Mouse (Mus musculus) cerebellum, postnatal 10 days (tissue): ENCODE results near the gene Slc22a7.
A peak's percentile ranks its signal among the peaks of the same experiment; 100 is the strongest.

Experiments used
- DNase-seq, 2 experiments: peaks; one replicate each; pipeline ENCODE4 v3.0.0; 2021; ENCODE audit warnings: mixed read lengths in 2 of 2

The Slc22a7 gene

DNA sequence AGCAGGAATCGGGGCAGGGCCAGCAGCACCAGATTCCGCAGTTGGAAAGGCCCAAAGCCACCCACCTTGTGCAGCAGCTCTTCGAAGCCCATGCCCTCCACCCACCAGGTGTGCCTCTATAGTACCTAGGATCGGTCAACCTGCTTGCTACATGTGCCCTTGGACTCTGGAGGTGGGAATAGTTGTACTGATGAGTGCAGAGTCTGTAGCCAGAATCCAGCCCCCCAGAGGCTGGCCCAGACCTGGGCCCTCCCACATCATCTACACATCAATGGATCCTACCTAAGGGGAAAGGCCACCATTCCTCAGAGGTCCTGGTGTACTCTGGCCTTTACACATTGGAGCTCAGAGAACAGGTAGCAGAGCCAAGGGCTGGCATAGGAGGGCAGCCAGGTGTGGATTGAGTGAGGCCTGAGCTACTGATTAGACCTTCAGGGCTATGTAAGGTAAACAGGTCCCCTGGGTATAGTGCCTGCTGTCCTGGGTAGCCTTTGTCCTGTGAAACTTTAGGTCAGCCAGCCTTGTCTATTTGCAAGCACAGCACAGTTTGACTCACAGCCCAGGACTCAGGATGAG lies at the start of gene Slc22a7:
Gene Slc22a7, minus strand, starts transcription at position 160 of the 576 bp plus-strand sequence.
- DNase-seq = peak in 1 of 2 experiments; percentile 3

DNA sequence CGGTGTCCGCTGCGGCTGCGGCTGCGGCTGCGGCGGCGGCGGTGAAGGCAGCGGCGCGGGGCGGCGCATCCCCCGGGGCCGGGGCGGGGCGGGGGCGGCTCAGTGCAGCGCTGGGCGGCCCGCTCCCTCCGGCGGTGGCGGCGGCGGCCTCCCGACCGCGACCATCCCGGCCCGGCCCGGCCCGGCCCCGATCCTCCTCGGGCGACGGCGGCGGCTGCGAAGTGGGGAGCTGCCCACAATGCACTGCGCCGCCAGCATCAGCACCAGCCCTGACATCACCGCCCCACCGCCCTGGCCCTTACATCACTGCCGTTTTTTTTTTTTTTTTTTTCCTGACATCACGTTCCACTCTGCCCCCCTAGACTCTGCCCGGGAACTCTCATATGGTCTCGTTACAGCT lies 49.2 kb upstream of the Slc22a7 start, which contains the start of gene Ttbk1:
Gene Ttbk1, minus strand, starts transcription at position 245 of the 400 bp plus-strand sequence.
- peak; percentile 82 to 87 for DNase-seq

DNA sequence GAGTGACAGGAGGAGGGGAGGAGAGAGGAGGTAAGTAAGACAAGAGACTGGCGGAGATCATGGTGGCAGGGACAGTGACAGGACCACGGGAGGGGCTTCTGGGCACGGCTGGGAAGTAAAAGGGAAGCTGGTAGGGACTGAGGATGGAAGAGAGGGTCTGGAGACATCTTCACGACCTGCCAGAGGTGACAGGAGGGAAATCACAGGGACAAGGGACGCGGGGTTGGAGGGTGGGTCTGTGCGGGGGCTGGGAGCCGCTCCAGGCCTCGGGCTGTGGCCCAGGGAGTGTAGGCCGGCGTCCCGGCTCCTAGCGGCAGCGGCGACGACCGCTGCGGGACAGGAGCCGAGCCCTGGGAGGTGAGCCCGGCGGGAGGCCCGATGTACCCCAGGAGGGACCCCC lies 48.7 kb upstream of the Slc22a7 start:
- peak; percentile 50 to 62 for DNase-seq

DNA sequence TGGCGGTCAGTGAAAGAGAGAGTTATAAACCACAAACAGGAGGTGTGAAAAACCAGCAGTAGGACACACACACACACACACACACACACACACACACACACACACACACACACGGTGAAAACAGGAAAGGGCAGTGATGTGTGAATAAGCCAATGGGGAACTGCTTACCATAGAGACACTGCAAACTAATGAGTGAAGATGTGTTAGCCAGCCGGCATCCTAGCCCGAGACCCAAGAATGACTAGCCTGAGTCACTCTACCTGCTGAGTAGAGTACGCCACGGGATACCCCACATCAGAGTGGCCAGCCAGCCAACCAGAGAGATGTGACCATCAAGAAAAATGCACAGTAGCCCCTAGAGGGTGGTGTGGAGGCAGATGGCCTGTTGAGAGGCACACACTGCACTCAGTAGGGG lies 46.2 kb upstream of the Slc22a7 start:
- DNase-seq = peak; percentile 52 to 61

DNA sequence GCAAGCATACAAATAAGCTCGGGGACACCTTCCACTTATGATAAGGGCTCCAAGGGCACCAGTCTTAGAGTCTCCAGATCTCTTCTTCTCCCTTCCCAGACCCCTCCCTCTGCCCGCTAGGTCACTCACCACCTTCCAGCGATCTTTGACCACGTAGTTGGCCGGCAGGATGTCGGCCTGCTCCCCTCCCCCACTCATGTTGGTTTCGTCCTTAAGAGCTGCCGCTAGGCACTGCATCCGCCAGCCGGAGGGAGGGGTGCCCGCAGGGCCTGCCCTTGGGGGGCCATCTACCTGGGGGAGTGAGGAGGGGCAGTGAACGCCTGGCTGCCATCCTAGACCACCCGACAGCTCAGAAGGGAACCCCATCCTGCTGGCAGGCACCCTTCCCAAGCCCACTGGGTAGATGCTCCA lies 45.8 kb upstream of the Slc22a7 start:
- peak; percentile 67 to 69 for DNase-seq

DNA sequence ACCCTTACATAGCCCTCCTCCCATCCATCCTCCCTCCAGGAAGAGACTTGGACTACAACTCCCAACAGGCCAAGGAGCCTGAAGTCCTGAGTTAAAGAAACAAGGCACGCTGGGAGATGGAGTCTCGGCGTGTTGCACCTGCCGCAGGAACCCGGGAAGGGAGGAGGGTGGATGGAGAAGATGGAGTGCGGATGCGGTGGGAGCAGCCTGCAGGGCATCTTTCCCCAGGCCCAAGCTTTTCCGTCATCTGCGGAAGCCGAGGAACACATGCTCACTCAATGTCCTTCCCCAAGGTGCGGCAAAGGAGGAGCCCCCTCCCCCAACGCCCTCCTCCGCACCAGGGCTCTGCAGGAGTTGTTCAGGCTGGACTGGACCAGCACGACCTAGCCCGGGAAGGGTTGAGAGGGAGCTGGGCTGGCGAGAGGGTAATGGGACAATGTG lies 45.3 kb upstream of the Slc22a7 start:
- peak; percentile 74 to 78 for DNase-seq

DNA sequence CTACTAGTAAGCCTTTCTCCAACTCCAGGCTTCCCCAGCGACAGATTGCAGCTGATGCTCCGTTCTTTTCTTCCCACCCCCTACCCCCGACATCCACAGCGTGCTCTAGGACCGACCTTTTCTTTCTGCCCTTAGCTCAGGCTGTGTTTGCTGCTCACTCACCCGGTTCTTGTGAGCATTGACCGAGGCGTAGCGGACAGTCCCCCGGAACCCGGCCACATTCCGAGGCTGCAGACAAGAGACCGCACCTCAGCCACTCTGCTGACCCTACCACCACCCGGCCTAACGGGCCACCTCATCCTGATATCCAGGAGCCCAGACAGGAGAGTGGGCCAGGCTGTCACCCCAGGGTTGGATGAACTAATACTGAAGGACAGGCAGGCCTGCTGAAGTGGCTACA lies 39.0 kb upstream of the Slc22a7 start:
- no peak for DNase-seq

DNA sequence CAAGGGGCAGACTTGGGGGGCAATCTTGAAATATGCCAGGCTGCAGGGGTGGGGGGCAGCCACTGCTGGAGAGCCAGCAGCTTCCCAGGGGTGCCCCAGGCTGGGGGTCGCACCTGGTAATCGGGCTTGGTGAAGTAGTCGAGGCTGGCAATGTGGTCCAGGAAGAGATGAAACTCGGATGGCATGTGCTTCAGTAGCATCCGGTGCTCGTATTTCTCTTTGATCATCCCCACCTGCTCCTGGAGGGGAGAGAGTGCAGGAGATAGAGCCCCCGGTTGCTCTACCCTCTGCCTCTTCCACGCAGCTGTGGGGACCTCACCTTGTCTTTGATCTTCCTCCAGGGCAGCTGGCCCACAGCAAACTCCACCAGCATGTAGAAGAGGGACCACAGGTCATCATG lies 38.3 kb upstream of the Slc22a7 start:
- DNase-seq = no peak

DNA sequence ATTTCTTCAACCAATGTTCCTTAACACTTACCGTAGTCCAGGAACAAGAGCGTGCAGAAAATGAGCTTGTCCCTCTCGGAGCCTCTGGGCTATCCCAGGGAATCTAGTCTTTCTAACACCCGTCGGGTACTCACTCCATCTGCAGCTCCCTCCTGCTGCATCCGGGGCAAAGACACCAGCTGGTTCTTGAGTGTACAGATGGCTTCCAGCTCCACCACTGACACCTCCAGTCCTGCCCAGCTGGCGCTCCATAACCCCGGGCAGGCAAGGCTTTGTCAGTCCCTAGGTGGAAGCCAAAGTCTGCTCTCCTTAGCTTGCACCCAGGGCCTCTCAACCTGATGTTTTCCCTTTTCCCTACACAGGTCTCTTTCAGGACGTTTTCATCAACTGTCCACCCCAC lies 29.6 kb upstream of the Slc22a7 start:
- peak in 1 of 2 experiments; percentile 64 for DNase-seq

DNA sequence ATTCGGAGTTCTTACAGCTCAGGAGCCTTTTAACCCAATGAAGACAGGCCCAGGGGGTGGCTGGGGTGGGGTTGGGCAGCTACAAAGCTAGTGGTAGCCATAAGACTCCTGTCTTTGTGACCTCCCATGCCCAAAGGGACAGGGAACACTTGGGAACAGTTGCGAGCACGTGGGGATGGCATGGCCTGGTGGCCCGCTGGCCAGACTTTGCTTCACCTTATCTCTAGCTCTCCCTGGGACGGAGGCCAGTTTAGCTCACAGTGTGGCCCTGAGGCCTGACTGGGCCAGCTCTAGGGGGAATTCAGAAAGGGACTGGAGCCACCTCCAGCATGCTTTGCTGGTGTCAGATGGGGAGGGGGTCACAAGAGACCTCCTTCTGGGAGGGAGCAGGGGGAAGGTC lies 24.0 kb upstream of the Slc22a7 start:
- no peak for DNase-seq

DNA sequence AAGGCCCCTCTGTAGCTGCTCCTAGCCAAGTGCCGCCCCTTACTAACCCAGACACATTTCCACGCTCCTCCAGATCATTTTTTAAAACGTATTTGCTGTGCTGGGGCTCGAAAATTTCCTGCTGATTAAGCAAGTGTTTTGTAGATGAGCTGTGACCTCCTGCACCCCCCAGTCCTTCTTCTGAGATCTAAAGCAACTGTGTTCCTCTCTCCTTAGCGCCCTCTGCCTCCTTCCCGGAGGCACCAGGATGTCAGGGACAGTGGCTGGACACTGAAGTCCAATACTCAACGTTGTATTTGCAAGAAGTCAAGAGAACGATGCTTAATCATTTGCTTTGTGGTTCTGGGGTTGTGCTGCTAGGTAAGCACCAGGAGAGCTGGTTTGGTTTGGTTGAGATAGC lies 23.1 kb upstream of the Slc22a7 start:
- no peak for DNase-seq

DNA sequence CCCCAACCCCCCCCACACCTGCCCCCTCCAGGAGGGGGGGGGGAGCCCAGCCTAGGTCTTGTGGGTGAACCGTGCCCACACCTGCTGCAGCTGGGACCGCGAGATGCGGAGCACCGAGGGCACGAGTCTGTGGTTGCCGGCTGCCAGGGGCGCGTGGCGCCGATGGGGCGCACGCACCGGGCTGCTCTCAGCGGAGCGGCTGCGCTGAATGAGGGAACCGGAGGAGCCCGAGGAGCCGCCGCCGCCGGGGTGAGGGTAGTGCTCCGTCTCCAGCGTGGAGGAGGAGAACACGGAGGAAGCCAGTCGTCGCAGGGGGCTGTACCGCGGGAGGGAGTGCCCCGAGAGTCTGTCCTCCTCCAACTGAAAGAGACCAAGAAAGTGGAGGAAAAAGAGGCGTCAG lies 22.4 kb upstream of the Slc22a7 start:
- no peak for DNase-seq

DNA sequence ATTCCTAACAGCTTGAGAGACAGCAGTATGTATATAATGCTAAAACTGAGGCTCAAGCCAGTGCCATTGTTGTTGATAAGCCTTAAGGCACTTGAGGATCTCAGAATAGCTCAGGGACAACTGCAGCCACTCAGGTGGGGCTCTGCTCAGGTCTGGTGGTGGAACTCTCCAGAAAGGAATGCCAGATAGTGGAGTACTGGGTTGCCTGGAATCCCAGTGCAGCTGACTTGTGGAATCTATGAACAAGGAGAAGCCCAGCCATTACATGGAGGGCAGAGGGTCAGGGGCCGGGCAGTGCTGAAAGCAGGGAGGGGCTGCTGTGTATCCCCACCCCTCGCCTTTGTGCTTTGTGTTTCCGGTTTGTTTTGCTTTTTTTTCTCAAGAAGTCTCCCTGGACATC lies 20.2 kb upstream of the Slc22a7 start:
- no peak for DNase-seq

DNA sequence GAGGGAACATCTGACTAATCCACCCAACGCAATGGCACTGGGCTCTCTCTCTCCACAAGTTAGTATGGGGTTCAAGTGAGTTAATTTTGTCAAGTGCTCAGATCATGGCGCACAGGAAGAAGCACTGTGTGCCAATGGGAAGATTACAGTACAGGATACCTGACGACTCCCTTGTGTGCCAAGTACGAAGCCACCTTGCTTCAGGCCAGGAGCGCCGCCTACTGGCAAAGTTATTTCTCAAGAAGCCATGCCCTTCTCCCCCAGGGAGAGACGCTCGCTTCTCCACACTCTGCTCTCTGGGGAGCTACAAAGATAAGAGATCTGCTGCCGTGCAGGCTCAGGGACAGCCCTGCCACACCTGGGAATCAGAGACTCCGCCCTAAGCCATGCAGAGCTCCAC lies 19.5 kb upstream of the Slc22a7 start:
- peak; percentile 63 to 71 for DNase-seq

DNA sequence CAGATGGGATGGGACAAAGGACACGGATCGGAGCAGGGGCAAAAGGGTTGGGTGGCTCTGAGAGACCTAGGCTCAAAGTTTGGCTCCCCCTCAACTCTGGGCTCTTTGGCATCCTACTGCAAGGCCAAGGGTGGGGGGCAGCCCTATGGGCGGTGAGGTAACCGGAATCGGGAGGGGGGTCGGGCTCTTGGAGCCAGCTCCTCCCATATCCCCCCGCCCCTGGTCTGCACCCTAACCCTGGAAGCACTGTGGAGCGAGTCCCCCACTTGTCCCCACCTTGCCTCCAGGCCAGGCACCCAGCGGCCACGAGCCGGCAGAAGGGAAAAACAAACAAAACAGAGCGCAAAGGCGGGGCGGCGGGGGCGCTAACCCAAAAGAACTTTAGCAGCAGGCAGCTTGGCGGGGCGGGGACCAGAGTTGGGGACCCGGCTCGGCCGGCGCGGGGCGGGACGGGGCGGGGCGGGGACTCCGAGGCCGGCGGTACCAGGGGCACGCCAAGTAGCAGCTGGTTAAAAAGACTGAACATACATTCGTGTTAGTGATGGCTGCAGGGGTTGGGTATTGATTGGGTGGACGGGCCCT lies 16.9 kb upstream of the Slc22a7 start:
- DNase-seq = peak; percentile 66 to 67

DNA sequence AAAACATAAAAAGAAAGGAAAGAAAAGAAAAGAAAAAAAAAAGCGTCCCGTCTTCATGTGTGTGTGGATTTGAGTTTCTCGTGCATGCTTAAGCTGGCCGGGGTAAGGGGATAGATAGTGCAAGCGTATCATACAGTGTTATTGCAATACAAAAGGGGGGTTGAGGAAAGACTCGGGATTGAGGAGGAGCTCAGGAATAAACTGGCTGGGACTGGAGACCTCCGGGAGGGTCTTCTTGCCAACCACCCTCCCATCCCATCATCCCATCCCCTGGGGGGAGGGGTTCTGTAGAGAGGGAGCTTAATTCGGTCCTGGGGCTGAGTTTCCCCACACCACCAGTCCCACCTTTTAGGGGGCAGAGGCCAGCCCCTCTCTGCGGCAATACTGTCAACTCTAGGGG lies 16.3 kb upstream of the Slc22a7 start:
- DNase-seq = peak in 1 of 2 experiments; percentile 53

DNA sequence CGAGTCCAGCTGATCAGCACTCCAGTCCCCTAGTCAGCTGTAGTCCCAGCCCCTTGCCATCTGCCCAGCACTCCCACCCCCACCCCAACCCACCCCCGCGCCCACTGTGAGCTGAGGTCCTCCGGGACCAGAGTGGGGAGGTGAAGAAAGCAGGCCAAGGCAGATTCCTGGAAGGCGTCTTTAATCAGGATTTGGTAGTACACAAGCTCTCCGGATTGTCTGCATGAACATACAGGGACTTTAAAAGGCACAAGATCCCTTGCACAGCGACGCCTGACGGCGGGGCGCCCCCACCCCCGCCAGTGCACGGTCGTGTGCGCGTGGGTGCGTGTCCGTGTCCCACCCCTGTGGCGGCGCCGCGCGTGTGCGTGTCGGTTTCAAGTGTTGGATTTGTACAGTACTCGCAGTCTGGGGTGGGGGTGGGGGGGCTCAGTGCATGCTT lies 15.7 kb upstream of the Slc22a7 start:
- peak in 1 of 2 experiments; percentile 51 for DNase-seq

DNA sequence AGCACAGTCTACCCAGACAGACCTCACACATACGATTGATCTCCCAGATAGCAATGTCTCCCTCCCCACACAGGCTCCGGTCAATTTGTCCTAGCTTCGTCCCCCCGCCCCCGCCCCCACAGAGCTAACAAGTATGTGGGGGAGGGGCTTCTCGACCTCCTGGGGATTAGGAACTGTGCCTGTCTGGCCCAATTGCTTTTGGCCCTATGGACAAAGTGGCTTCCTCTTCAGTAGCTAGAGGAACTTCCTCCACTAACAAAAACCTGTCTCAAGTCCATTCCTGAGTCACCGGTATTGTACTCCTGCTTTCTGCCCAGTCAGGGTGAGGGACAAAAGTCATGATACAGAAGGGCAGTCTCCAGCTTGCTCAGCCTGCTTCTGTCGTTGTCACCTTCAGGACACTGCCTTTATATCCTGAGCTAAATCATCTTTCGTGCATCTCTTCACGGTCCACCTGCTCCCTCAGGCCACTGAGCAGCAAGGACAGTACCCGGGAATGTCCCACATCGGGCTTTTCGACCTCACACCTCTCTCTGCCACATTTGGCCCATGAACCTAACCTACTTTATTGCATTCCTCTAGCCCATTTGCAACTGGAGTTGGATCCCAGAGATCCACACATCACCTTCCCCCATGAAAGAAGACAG lies 15.2 kb upstream of the Slc22a7 start:
- DNase-seq = no peak

DNA sequence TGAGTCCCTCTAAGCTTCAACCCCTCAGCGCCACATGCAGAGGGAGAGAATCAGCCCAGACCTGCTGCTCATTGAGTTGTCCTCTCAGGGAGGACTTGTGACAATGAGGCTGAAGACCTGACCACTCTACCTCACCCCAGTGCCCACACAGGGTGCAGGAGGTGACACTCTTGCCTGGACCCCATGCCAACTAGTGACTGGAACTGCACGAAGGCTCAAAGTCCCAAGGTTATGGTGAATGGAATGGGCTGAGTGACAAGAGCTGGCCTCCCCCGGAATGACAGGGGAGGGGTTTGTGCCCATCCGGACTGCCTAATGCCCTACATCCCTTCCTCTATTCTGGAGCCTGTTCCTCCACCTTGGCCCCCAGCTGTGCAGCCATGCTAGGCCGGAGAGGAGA lies 14.4 kb upstream of the Slc22a7 start:
- no peak for DNase-seq

DNA sequence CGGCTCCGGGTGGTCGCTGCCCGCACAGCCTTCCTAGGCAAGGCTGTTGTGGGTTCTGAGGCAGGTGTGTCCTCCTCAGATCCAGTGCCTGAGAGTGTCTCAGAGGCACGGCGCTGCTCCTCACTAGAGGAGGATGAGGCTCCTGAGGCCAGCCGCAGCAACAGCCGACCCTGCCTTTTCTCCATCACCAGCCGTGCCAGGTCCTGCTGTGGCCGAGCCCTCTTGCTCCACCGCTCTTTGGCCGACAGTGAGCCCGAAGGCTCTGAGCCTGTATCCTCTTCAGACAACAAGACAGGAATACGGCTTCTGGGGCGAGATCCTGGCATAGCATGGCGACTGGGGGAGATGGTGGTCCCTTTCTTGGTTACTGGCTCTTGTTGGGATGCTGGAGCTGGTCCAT lies 8.0 kb upstream of the Slc22a7 start:
- DNase-seq = peak; percentile 57 to 61

DNA sequence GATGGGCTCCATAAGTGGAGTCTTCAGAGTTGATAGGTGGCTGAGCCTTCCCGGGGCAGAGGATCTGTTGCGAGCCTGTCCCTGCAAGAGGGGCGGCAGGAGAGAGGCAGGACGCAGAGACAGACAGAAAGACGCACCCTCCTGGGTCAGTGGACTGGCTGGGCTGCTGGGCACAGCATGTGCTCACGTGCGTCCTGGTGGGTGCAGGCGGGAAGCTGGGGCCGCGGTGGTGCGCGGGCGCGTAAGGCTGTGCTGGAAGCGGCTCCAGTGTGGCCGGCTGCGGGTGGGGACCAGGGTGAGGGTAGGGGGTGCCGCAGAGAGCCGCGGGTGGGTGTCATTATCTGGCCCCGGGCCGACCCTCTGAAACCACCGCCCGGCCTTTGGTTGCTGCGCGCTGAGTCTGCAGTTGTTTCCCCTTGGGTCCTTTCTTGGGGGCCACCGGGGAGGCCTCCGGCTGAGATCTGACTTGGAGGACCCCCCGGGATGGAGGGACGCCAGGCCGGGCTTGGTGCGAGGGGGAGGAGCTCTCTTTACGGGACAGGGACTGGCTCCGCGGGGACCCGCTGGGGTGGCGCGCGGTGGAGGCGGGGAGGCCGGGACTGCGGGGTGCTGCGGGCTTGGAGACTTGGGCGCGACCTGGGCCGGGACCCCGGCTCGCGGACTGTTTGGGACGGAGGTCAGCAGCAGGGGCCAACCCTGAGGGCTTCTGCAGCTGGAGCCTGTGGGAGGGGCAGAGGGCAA lies 6.8 kb upstream of the Slc22a7 start:
- no peak for DNase-seq

DNA sequence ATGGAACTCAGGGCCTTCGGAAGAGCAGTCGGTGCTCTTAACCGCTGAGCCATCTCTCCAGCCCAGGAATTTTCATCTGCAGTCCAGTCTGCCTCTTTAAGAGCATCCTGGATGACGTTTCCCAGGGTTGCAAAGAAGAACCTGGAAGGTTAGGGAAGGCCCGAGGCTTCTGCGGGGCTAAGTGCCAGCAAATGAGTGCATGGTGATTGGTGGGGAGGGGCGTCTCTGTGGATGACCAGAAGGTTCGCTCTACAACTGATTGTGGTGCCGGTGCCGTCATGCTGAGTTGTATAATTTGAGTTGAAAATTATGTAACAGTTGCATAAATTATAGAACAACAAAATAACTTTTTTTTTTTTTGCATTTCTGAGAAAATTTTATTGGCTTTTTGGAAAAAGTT lies 919 bp upstream of the Slc22a7 start:
- DNase-seq = no peak

DNA sequence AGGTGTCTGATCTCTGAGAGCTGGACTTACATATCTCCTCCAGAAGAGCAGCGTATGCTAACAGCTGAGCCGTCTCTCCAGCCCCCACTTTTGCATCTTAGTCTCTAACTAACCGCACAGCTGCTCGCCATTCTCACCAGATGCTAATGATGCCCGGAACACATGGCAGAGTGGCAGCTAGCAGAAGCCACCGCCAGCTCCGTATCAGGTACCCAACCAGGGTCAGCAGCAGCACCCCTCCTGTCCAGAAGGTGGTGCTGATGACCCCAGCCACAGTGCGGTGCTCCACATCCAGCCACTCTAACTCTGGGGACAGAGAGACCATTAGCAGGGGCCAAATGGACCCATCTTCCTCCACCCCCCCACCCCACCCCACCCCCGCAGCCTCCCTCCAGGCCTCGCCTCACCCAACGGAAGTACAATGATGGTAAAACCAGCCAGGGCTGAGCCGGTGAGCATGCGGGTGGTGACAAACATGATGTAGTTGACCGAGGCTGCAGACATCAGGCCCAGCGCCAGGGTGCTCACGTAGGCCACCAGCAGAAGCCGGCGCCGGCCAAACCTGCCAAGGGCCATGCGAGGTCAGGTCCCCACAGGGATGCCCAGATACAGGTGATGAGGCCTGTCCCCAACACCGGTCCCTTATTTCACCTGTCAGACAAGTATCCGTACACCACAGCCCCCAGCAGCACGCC lies 1.4 kb downstream of the Slc22a7 start:
- peak; percentile 75 to 77 for DNase-seq
